28 mouse cellular contexts compared by ENCODE assay signal in the genomic region with DNA sequence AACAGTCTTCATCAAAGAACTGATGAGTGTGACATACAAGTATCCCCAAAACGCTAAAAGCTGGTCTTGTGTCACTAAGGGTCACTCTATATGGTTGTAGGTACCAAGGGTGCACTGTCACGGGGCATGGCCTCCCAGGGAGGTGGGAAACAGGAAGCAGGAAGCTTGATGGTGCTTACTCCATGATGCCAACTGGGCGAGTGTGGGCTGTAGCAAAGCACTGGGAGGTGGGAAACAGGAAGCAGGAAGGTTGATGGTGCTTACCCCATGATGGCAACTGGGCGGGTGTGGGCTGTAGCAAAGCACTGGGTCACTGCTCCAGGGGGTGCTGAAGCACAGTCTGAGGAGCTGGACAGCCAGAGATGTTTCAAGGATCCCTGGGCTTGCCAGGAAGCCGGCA.
"Had no signal": no experiment of that assay in that cellular context is flagged by ENCODE, and none has a peak within 500 bp of the region (broad histone marks: within the 10 kb centered on the region; RNA-seq: fewer than 3 reads in every experiment).

No protein-coding gene starts in this region.

- H3K9ac ChIP-seq: forebrain, postnatal 0 days; heart, embryonic 13.5 days; heart, embryonic 15.5 days; hindbrain, embryonic 12.5 days; hindbrain, embryonic 14.5 days; intestine, embryonic 15.5 days; kidney, embryonic 15.5 days; limb, embryonic 12.5 days; liver, embryonic 12.5 days had no signal

- ATAC-seq: forebrain, postnatal 0 days; hindbrain, embryonic 16.5 days; inflammation-experienced regulatory T-cells, adult 6 months; intestine, embryonic 15.5 days; intestine, postnatal 0 days; liver, embryonic 12.5 days had no signal

- H3K27ac ChIP-seq: heart, adult 2 months; heart, embryonic 13.5 days; heart, embryonic 15.5 days; hindbrain, embryonic 10.5 days; hindbrain, embryonic 12.5 days; hindbrain, embryonic 14.5 days; intestine, embryonic 15.5 days; kidney, embryonic 15.5 days; kidney, postnatal 0 days; limb, embryonic 10.5 days; limb, embryonic 12.5 days; liver, embryonic 12.5 days had no signal

- H3K4me2 ChIP-seq: heart, embryonic 11.5 days; heart, embryonic 13.5 days; heart, embryonic 15.5 days; hindbrain, embryonic 12.5 days; hindbrain, embryonic 14.5 days; intestine, embryonic 15.5 days; kidney, embryonic 15.5 days; limb, embryonic 12.5 days; liver, embryonic 12.5 days had no signal

- H3K27me3 ChIP-seq: heart, embryonic 13.5 days; heart, embryonic 15.5 days; hindbrain, embryonic 12.5 days; intestine, embryonic 15.5 days; kidney, embryonic 15.5 days; limb, embryonic 12.5 days; liver, embryonic 12.5 days had no signal

- H3K4me1 ChIP-seq: heart, embryonic 13.5 days; heart, embryonic 15.5 days; hindbrain, embryonic 10.5 days; hindbrain, embryonic 12.5 days; intestine, embryonic 15.5 days; kidney, embryonic 15.5 days; limb, embryonic 10.5 days; limb, embryonic 12.5 days; liver, embryonic 12.5 days had no signal

- DNase-seq: forebrain, postnatal 0 days; gastrocnemius, postnatal 14 days; gastrocnemius, postnatal 36 days; heart, adult 2 months; heart, postnatal 14 days; heart, postnatal 36 days; kidney, adult 18-20 months; kidney, adult 9 months; kidney, postnatal 14 days; kidney, postnatal 36 days; layer of hippocampus, adult 9-11 months; layer of hippocampus, postnatal 36 days; liver had no signal

- H3K36me3 ChIP-seq: heart, embryonic 13.5 days; heart, embryonic 15.5 days; hindbrain, embryonic 10.5 days; hindbrain, embryonic 12.5 days; intestine, embryonic 15.5 days; kidney, embryonic 15.5 days; limb, embryonic 10.5 days; limb, embryonic 12.5 days; liver, embryonic 12.5 days had no signal

- H3K4me3 ChIP-seq: heart, adult 2 months; heart, embryonic 13.5 days; heart, embryonic 15.5 days; hindbrain, embryonic 10.5 days; hindbrain, embryonic 12.5 days; intestine, embryonic 15.5 days; kidney, embryonic 15.5 days; limb, embryonic 10.5 days; limb, embryonic 12.5 days; liver, embryonic 12.5 days had no signal

- H3K9me3 ChIP-seq: intestine, embryonic 15.5 days had no signal
